Mouse (Mus musculus): ENCODE measurements around the gene Rpl41.
"Not testable (repeated sequence)": the region's sequence is repeated elsewhere in the genome, so short reads cannot be mapped to it uniquely, and the experiment has no call there.

GRCm38 (mm10) chr10:128549682-128550057 is 565 bp upstream of the Rpl41 start:
- TF ChIP-seq POLR2A (IDR thresholded peaks at IDR 0.05; ENCODE audit: low read depth, low read length); CTCF (IDR thresholded peaks at IDR 0.05; ENCODE audit: extremely low read depth, insufficient read length, insufficient replicate concordance, low read depth, low read length): not testable (repeated sequence)

Data from small intestine, adult 2 months (tissue).